Mouse (Mus musculus) liver, embryonic 16.5 days (tissue): ENCODE measurements around the gene Cenps. TPM values are rescaled to one million over a fixed set of nuclear protein-coding genes. Genes with fewer than 3 reads are reported as not detected.
"Not testable (repeated sequence)": the region's sequence is repeated elsewhere in the genome, so short reads cannot be mapped to it uniquely, and the experiment has no call there.

Source experiments
- ATAC-seq: fragments of 200-750 bp; cut with Nextera tagmentation; 2 replicates; pipeline ENCODE4 v1.8.0; 2017; ENCODE audit warnings: low read depth, mild to moderate bottlenecking, moderate number of reproducible peaks, moderate library complexity
- H3K27ac ChIP-seq: fragments of 300-500 bp; sonication (generic); 2 replicates; pipeline ENCODE4 v1.5.1; 2014; ENCODE audit warnings: mild to moderate bottlenecking, low read length
- H3K27me3 ChIP-seq: fragments of 300-500 bp; sonication (generic); 2 replicates; pipeline ENCODE4 v1.6.1; 2014; ENCODE audit warnings: low read depth, low read length, mixed read lengths; ENCODE audit not compliant: control insufficient read depth, insufficient read depth
- H3K36me3 ChIP-seq: fragments of 300-500 bp; sonication (generic); 2 replicates; pipeline ENCODE4 v1.6.1; 2014; ENCODE audit warnings: mild to moderate bottlenecking; ENCODE audit not compliant: control insufficient read depth, insufficient read depth
- H3K4me1 ChIP-seq: fragments of 300-500 bp; sonication (generic); 2 replicates; pipeline ENCODE4 v1.6.1; 2014; ENCODE audit warnings: low read depth, low read length, mixed read lengths; ENCODE audit not compliant: control insufficient read depth
- H3K4me2 ChIP-seq: fragments of 300-500 bp; sonication (generic); 2 replicates; pipeline ENCODE4 v1.6.1; 2014; ENCODE audit warnings: low read depth, low read length, mixed read lengths
- H3K4me3 ChIP-seq: fragments of 300-500 bp; sonication (generic); 2 replicates; pipeline ENCODE4 v1.5.1; 2014; ENCODE audit warnings: low read depth, mild to moderate bottlenecking, low read length
- H3K9ac ChIP-seq: fragments of 300-500 bp; sonication (generic); 2 replicates; pipeline ENCODE4 v1.6.1; 2014; ENCODE audit warnings: low read depth, low read length
- H3K9me3 ChIP-seq: fragments of 300-500 bp; sonication (generic); replicated peaks from 2 replicates; pipeline ENCODE4 v1.6.1; 2016; ENCODE audit warnings: low read length; ENCODE audit not compliant: control insufficient read depth
- WGBS: fragments of 180-500 bp; shearing (Covaris S2); extraction: QIAGEN DNeasy Blood & Tissue Kit; methylation state at CpG from one replicate; pipeline ENCODE4 v1.1.7; 2014; ENCODE audit not compliant: insufficient replicate concordance; 5-methylcytosine and 5-hydroxymethylcytosine counted together
- polyA plus RNA-seq: library from polyadenylated mRNA; unstranded; fragments of >200 nt; fragmentation: Nextera tagmentation; extraction: Ambion mirVana; gene quantifications from 2 replicates; pipeline ENCODE4 v1.2.1, GENCODE M21; 2015

Gene Cenps
- polyA plus RNA-seq, 1 experiment from 2014 or later: 10.6 TPM

- Histone ChIP-seq H3K9me3 (no peaks in the 10 kb centered on the region), H3K4me3 (no peak overlapping the region), H3K4me2 (no peak overlapping the region), H3K27ac (peak overlapping the region; percentile 6), H3K27me3 (no peaks in the 10 kb centered on the region), H3K36me3 (no peaks in the 10 kb centered on the region), H3K9ac (no peak overlapping the region), H3K4me1 (peaks cover 12% of the 10 kb centered on the region)
- no peak for ATAC-seq
- whole genome bisulfite sequencing: 68% methylated on average over 2 of the region's 2 CpGs
Measured at GRCm38 (mm10) chr4:149172666-149173065, 35.2 kb upstream of the Cenps start.

- Histone ChIP-seq H3K36me3 (no peaks in the 10 kb centered on the region), H3K9me3 (no peaks in the 10 kb centered on the region), H3K27me3 (no peaks in the 10 kb centered on the region), H3K4me3 (no peak overlapping the region), H3K4me2 (no peak overlapping the region), H3K27ac (no peak overlapping the region), H3K9ac (no peak overlapping the region), H3K4me1 (peaks cover 13% of the 10 kb centered on the region)
- 68% methylated on average over 5 of the region's 5 CpGs for WGBS
- no peak for ATAC-seq
Measured at GRCm38 (mm10) chr4:149172083-149172482, 34.7 kb upstream of the Cenps start.

- Histone ChIP-seq H3K27ac (peak overlapping the region; percentile 38; the same call in 1 of the 2 replicates), H3K4me1 (peaks cover 13% of the 10 kb centered on the region), H3K4me2 (no peak overlapping the region), H3K27me3 (no peaks in the 10 kb centered on the region), H3K4me3 (no peak overlapping the region), H3K36me3 (no peaks in the 10 kb centered on the region), H3K9ac (no peak overlapping the region), H3K9me3 (no peaks in the 10 kb centered on the region)
- 40% methylated on average over 5 of the region's 5 CpGs for WGBS
- 0 out of 2 replicates have a peak, but pooled peaks have one; percentile 2 for ATAC-seq
Measured at GRCm38 (mm10) chr4:149171581-149171981, 34.2 kb upstream of the Cenps start.

GRCm38 (mm10) chr4:149170394-149170931 lies 33.0 kb upstream of the Cenps start:
- H3K4me2 ChIP-seq: no peak overlapping the region
- 28% methylated on average over 7 of the region's 7 CpGs for WGBS
- peaks cover 16% of the 10 kb centered on the region for H3K4me1 ChIP-seq
- no peak overlapping the region for H3K4me3 ChIP-seq
- no peak overlapping the region for H3K9ac ChIP-seq
- no peaks in the 10 kb centered on the region for H3K9me3 ChIP-seq
- peak overlapping the region; percentile 45; the same call in 1 of the 2 replicates for H3K27ac ChIP-seq
- no peak for ATAC-seq
- H3K27me3 ChIP-seq: no peaks in the 10 kb centered on the region
- no peaks in the 10 kb centered on the region for H3K36me3 ChIP-seq

- Histone ChIP-seq H3K4me1 (peaks cover 16% of the 10 kb centered on the region), H3K27ac (peak overlapping the region; percentile 45; the same call in 1 of the 2 replicates)
- ATAC-seq, H3K36me3 ChIP-seq, H3K4me2 ChIP-seq, H3K27me3 ChIP-seq, H3K4me3 ChIP-seq, H3K9ac ChIP-seq, H3K9me3 ChIP-seq: not testable (repeated sequence)
- WGBS: 68% methylated on average over 7 of the region's 8 CpGs
Measured at GRCm38 (mm10) chr4:149169926-149170325, 32.5 kb upstream of the Cenps start.

- Histone ChIP-seq H3K9me3 (no peaks in the 10 kb centered on the region), H3K36me3 (no peaks in the 10 kb centered on the region), H3K27me3 (no peaks in the 10 kb centered on the region), H3K4me2 (peak overlapping the region; percentile 97), H3K9ac (no peak overlapping the region), H3K4me1 (peaks cover 16% of the 10 kb centered on the region), H3K27ac (no peak overlapping the region), H3K4me3 (peak overlapping the region; percentile 73)
- ATAC-seq: no peak
- 32% methylated on average over 2 of the region's 2 CpGs for WGBS
Measured at GRCm38 (mm10) chr4:149168016-149168415, 30.6 kb upstream of the Cenps start.

- H3K27me3 ChIP-seq: no peaks in the 10 kb centered on the region
- peak overlapping the region; percentile 58 for H3K9ac ChIP-seq
- H3K4me3 ChIP-seq: peak overlapping the region; percentile 73
- H3K27ac ChIP-seq: peak overlapping the region; percentile 66
- no peaks in the 10 kb centered on the region for H3K36me3 ChIP-seq
- peak; percentile 1; the same call in 1 of the 2 replicates for ATAC-seq
- H3K4me1 ChIP-seq: peaks cover 16% of the 10 kb centered on the region
- under 1% methylated on average over 27 of the region's 27 CpGs for WGBS
- H3K4me2 ChIP-seq: peak overlapping the region; percentile 97
- no peaks in the 10 kb centered on the region for H3K9me3 ChIP-seq
Measured at GRCm38 (mm10) chr4:149166957-149167611, 29.7 kb upstream of the Cenps start.

- Histone ChIP-seq H3K27ac (peak within 1 kb of the TSS; percentile 72), H3K4me1 (peaks cover 16% of the 10 kb centered on the region), H3K36me3 (no peaks in the 10 kb centered on the region), H3K4me3 (peak within 1 kb of the TSS; percentile 73), H3K27me3 (no peaks in the 10 kb centered on the region), H3K9ac (peak within 1 kb of the TSS; percentile 83), H3K9me3 (no peaks in the 10 kb centered on the region), H3K4me2 (peak within 1 kb of the TSS; percentile 97)
- peak; percentile 99 for ATAC-seq
- under 1% methylated on average over 59 of the region's 59 CpGs for WGBS
Measured at GRCm38 (mm10) chr4:149166215-149166946, 29.0 kb upstream of the Cenps start, which contains the start of gene Pgd. TSS of gene Pgd (minus strand) at chr4:149166771.

GRCm38 (mm10) chr4:149164150-149164549 lies 26.7 kb upstream of the Cenps start:
- Histone ChIP-seq H3K27ac (no peak overlapping the region), H3K9ac (no peak overlapping the region), H3K27me3 (no peaks in the 10 kb centered on the region), H3K4me3 (no peak overlapping the region), H3K4me1 (peaks cover 11% of the 10 kb centered on the region), H3K36me3 (peaks cover 6% of the 10 kb centered on the region; the same call in 1 of the 2 replicates), H3K9me3 (no peaks in the 10 kb centered on the region), H3K4me2 (no peak overlapping the region; the same call in 1 of the 2 replicates)
- 54% methylated on average over 5 of the region's 5 CpGs for WGBS
- ATAC-seq: no peak
